Mouse (Mus musculus) G1E (cell line): ENCODE results near the gene Hspb7.

Experiments
- CTCF ChIP-seq: IDR thresholded peaks from 2 replicates; pipeline ENCODE4 v1.5.1; 2012; ENCODE audit warnings: low read depth, low read length, inconsistent platforms, mixed read lengths
- GATA1 ChIP-seq: IDR thresholded peaks from 2 replicates; pipeline ENCODE4 v1.6.1; 2012; ENCODE audit warnings: borderline replicate concordance, low read length, inconsistent platforms, mixed read lengths
- GATA2 ChIP-seq: IDR thresholded peaks from 2 replicates; pipeline ENCODE4 v1.6.1; 2012; ENCODE audit warnings: low read depth, low read length, inconsistent platforms, borderline replicate concordance
- POLR2AphosphoS5 ChIP-seq: IDR thresholded peaks from 2 replicates; pipeline ENCODE4 v1.6.1; 2012; ENCODE audit warnings: low read depth, low read length, inconsistent platforms; ENCODE audit not compliant: insufficient replicate concordance

DNA sequence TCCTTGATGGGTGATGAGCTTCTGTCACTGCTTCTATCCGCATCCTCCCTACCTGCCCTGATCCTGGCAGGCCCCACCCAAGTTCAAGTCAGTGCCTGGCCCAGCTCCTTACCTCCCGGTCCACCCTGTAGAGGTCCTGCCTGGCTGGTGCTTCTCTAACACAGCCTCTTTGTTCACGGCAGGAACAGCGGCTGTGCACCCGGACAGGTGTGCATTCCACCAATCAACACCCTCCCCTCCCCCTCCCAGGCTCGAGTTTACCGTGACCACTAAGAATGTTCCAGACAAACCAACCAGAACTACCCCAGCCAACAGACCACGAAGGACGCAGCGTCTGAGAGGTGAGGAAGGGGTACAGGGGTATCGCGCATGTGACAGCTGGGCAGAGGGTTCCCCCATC lies 22.0 kb upstream of the Hspb7 start, which contains the start of gene Clcnka:
- TF ChIP-seq GATA1 (no peak), CTCF (no peak), GATA2 (no peak), POLR2AphosphoS5 (no peak)
